Mouse (Mus musculus): ENCODE data around the gene Ostn. TPM values are rescaled to one million over a fixed set of nuclear protein-coding genes. Genes with fewer than 3 reads are reported as not detected.

Gene Ostn
- polyA plus RNA-seq, 1 experiment, result not detected

- Histone ChIP-seq H3K4me3 (ENCODE audit: low read depth, low read length) (no peak overlapping the region), H3K9ac (ENCODE audit: low read depth, poor library complexity, severe bottlenecking) (no peak overlapping the region), H3K27me3 (ENCODE audit: control insufficient read depth, insufficient read depth, low read length, poor library complexity, severe bottlenecking) (no peaks in the 10 kb centered on the region), H3K9me3 (replicated peaks; ENCODE audit: control insufficient read depth, insufficient read depth, low read length, poor library complexity, severe bottlenecking) (no peaks in the 10 kb centered on the region), H3K36me3 (ENCODE audit: control insufficient read depth, insufficient read depth, low read length, poor library complexity, severe bottlenecking) (no peaks in the 10 kb centered on the region), H3K27ac (ENCODE audit: insufficient read depth, low read length) (no peak overlapping the region), H3K4me1 (ENCODE audit: control insufficient read depth, insufficient read depth, low read length) (no peaks in the 10 kb centered on the region)
- TF ChIP-seq POLR2A (IDR thresholded peaks at IDR 0.05; ENCODE audit: insufficient read depth, low read length), result no peak
- no peak for TF ChIP-seq EP300 (IDR thresholded peaks at IDR 0.05; ENCODE audit: insufficient read depth, low read depth, low read length)
- TF ChIP-seq CTCF (IDR thresholded peaks at IDR 0.05; ENCODE audit: low read depth, low read length), result no peak
These were observed 19.2 kb downstream of the Ostn start for GRCm38 (mm10) chr16:27326463-27326862.

GRCm38 (mm10) chr16:27347521-27347920, 40.2 kb downstream of the Ostn start:
- Histone ChIP-seq H3K9ac (ENCODE audit: low read depth, poor library complexity, severe bottlenecking) (no peak overlapping the region), H3K36me3 (ENCODE audit: control insufficient read depth, insufficient read depth, low read length, poor library complexity, severe bottlenecking) (no peaks in the 10 kb centered on the region), H3K4me3 (ENCODE audit: low read depth, low read length) (no peak overlapping the region), H3K27me3 (ENCODE audit: control insufficient read depth, insufficient read depth, low read length, poor library complexity, severe bottlenecking) (no peaks in the 10 kb centered on the region), H3K9me3 (replicated peaks; ENCODE audit: control insufficient read depth, insufficient read depth, low read length, poor library complexity, severe bottlenecking) (no peaks in the 10 kb centered on the region), H3K4me1 (ENCODE audit: control insufficient read depth, insufficient read depth, low read length) (no peaks in the 10 kb centered on the region), H3K27ac (ENCODE audit: insufficient read depth, low read length) (no peak overlapping the region)
- no peak for TF ChIP-seq POLR2A (IDR thresholded peaks at IDR 0.05; ENCODE audit: insufficient read depth, low read length)
- TF ChIP-seq CTCF (IDR thresholded peaks at IDR 0.05; ENCODE audit: low read depth, low read length), result no peak
- no peak for TF ChIP-seq EP300 (IDR thresholded peaks at IDR 0.05; ENCODE audit: insufficient read depth, low read depth, low read length)

DNA sequence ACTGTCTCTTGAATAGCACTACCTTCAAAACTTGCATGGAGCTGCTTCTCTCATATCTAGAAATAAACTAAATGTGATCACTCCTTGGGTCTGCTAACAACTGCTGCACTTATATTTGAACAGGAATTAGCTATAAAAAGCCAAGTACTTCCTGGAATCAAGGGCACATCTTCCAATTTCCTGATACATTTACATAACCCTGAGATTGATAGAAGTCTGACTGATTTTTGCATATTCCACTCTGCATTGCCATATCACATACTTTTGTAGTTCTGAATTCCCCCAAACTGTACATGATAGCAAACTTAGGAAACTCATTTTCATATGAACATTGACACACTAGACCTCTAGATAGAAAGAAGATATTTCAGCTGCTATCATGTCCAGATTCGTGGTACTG, 41.1 kb downstream of the Ostn start:
- Histone ChIP-seq H3K4me3 (ENCODE audit: low read depth, low read length) (no peak overlapping the region), H3K27me3 (ENCODE audit: control insufficient read depth, insufficient read depth, low read length, poor library complexity, severe bottlenecking) (no peaks in the 10 kb centered on the region), H3K27ac (ENCODE audit: insufficient read depth, low read length) (no peak overlapping the region), H3K36me3 (ENCODE audit: control insufficient read depth, insufficient read depth, low read length, poor library complexity, severe bottlenecking) (no peaks in the 10 kb centered on the region), H3K4me1 (ENCODE audit: control insufficient read depth, insufficient read depth, low read length) (no peaks in the 10 kb centered on the region), H3K9ac (ENCODE audit: low read depth, poor library complexity, severe bottlenecking) (no peak overlapping the region), H3K9me3 (replicated peaks; ENCODE audit: control insufficient read depth, insufficient read depth, low read length, poor library complexity, severe bottlenecking) (no peaks in the 10 kb centered on the region)
- TF ChIP-seq CTCF (IDR thresholded peaks at IDR 0.05; ENCODE audit: low read depth, low read length), result no peak
- no peak for TF ChIP-seq EP300 (IDR thresholded peaks at IDR 0.05; ENCODE audit: insufficient read depth, low read depth, low read length)
- TF ChIP-seq POLR2A (IDR thresholded peaks at IDR 0.05; ENCODE audit: insufficient read depth, low read length), result no peak

DNA sequence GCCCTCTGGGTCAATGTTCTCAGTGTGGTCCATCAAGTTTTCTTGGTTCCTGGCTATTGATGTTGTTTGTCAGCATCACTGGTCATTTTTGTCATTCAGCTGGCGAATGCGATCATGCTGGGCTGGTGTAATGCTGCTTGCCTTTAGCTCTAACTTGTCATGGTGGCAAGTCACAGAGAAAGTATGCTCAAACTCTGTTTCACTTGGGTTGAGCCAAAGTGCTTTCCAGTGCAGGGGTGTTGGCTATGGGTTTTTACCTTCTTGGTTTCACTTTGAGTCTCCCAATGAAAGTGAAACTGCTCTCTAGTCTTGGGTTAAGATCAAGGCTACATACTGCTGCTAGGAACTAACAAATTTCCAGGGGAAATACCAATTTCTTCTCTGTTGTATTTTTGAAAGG, 41.9 kb downstream of the Ostn start:
- no peaks in the 10 kb centered on the region for H3K4me1 ChIP-seq (ENCODE audit: control insufficient read depth, insufficient read depth, low read length)
- no peaks in the 10 kb centered on the region for H3K9me3 ChIP-seq (replicated peaks; ENCODE audit: control insufficient read depth, insufficient read depth, low read length, poor library complexity, severe bottlenecking)
- no peak for TF ChIP-seq POLR2A (IDR thresholded peaks at IDR 0.05; ENCODE audit: insufficient read depth, low read length)
- TF ChIP-seq EP300 (IDR thresholded peaks at IDR 0.05; ENCODE audit: insufficient read depth, low read depth, low read length), result no peak
- no peak for TF ChIP-seq CTCF (IDR thresholded peaks at IDR 0.05; ENCODE audit: low read depth, low read length)

GRCm38 (mm10) chr16:27349878-27350532, 42.7 kb downstream of the Ostn start:
- no peaks in the 10 kb centered on the region for H3K4me1 ChIP-seq (ENCODE audit: control insufficient read depth, insufficient read depth, low read length)

More for the DNA sequence above, 41.9 kb downstream of the Ostn start:
- no peak overlapping the region for H3K27ac ChIP-seq (ENCODE audit: insufficient read depth, low read length)
- no peaks in the 10 kb centered on the region for H3K36me3 ChIP-seq (ENCODE audit: control insufficient read depth, insufficient read depth, low read length, poor library complexity, severe bottlenecking)
- no peak overlapping the region for H3K4me3 ChIP-seq (ENCODE audit: low read depth, low read length)
- H3K27me3 ChIP-seq (ENCODE audit: control insufficient read depth, insufficient read depth, low read length, poor library complexity, severe bottlenecking), result no peaks in the 10 kb centered on the region
- no peak overlapping the region for H3K9ac ChIP-seq (ENCODE audit: low read depth, poor library complexity, severe bottlenecking)

GRCm38 (mm10) chr16:27354464-27354863, 47.2 kb downstream of the Ostn start:
- Histone ChIP-seq H3K9ac (ENCODE audit: low read depth, poor library complexity, severe bottlenecking) (no peak overlapping the region), H3K9me3 (replicated peaks; ENCODE audit: control insufficient read depth, insufficient read depth, low read length, poor library complexity, severe bottlenecking) (no peaks in the 10 kb centered on the region), H3K27me3 (ENCODE audit: control insufficient read depth, insufficient read depth, low read length, poor library complexity, severe bottlenecking) (no peaks in the 10 kb centered on the region), H3K27ac (ENCODE audit: insufficient read depth, low read length) (no peak overlapping the region), H3K36me3 (ENCODE audit: control insufficient read depth, insufficient read depth, low read length, poor library complexity, severe bottlenecking) (no peaks in the 10 kb centered on the region), H3K4me1 (ENCODE audit: control insufficient read depth, insufficient read depth, low read length) (no peaks in the 10 kb centered on the region), H3K4me3 (ENCODE audit: low read depth, low read length) (no peak overlapping the region)
- no peak for TF ChIP-seq CTCF (IDR thresholded peaks at IDR 0.05; ENCODE audit: low read depth, low read length)
- TF ChIP-seq POLR2A (IDR thresholded peaks at IDR 0.05; ENCODE audit: insufficient read depth, low read length), result no peak
- TF ChIP-seq EP300 (IDR thresholded peaks at IDR 0.05; ENCODE audit: insufficient read depth, low read depth, low read length), result no peak

More at GRCm38 (mm10) chr16:27349878-27350532, 42.7 kb downstream of the Ostn start:
- Histone ChIP-seq H3K27me3 (ENCODE audit: control insufficient read depth, insufficient read depth, low read length, poor library complexity, severe bottlenecking) (no peaks in the 10 kb centered on the region), H3K36me3 (ENCODE audit: control insufficient read depth, insufficient read depth, low read length, poor library complexity, severe bottlenecking) (no peaks in the 10 kb centered on the region), H3K27ac (ENCODE audit: insufficient read depth, low read length) (no peak overlapping the region), H3K9me3 (replicated peaks; ENCODE audit: control insufficient read depth, insufficient read depth, low read length, poor library complexity, severe bottlenecking) (no peaks in the 10 kb centered on the region), H3K4me3 (ENCODE audit: low read depth, low read length) (no peak overlapping the region), H3K9ac (ENCODE audit: low read depth, poor library complexity, severe bottlenecking) (no peak overlapping the region)
- TF ChIP-seq CTCF (IDR thresholded peaks at IDR 0.05; ENCODE audit: low read depth, low read length) (no peak), EP300 (IDR thresholded peaks at IDR 0.05; ENCODE audit: insufficient read depth, low read depth, low read length) (no peak)

All from ES-Bruce4 (cell line).